Mouse (Mus musculus) CH12.LX (cell line): ENCODE measurements around the gene 1700019N19Rik. TPM values are rescaled to one million over a fixed set of nuclear protein-coding genes. Genes with fewer than 3 reads are reported as not detected.

Experiments
- DNase-seq: peaks from one replicate; pipeline ENCODE4 v3.0.0-alpha.2; 2013; ENCODE audit errors: extremely low read depth
- H3K27ac ChIP-seq: 2 replicates; pipeline ENCODE4 v1.5.1; 2012; ENCODE audit warnings: low read depth, mild to moderate bottlenecking, control low read depth, moderate library complexity; ENCODE audit not compliant: insufficient read depth
- H3K27me3 ChIP-seq: replicated peaks from 2 replicates; pipeline ENCODE3; 2012; ENCODE audit warnings: inconsistent platforms
- H3K36me3 ChIP-seq, 2 experiments: replicated peaks in 1 of 2; 2 replicates each; pipeline versions ENCODE3 to v1.6.1; 2012; ENCODE audit warnings: inconsistent platforms in 1 of 2, low read length in 1 of 2, mild to moderate bottlenecking in 1 of 2, mixed read lengths in 1 of 2, moderate library complexity in 1 of 2; ENCODE audit not compliant: control insufficient read depth in 1 of 2, insufficient read depth in 1 of 2
- H3K4me1 ChIP-seq, 2 experiments: 2 replicates each; pipeline ENCODE4 v1.6.1; 2012; ENCODE audit warnings: inconsistent platforms in 1 of 2, moderate library complexity in 1 of 2; ENCODE audit not compliant: insufficient read depth in 2 of 2, control insufficient read depth in 1 of 2
- H3K4me2 ChIP-seq: 2 replicates; pipeline ENCODE4 v1.6.1; 2012; ENCODE audit warnings: low read depth, mild to moderate bottlenecking, control low read depth; ENCODE audit not compliant: poor library complexity, insufficient read depth, severe bottlenecking
- H3K4me3 ChIP-seq, 3 experiments: fragments of 150-350 bp in 1 of 3; sonication (generic) in 1 of 3; replicated peaks in 1 of 3; 2 replicates each; pipeline versions ENCODE3 to v1.5.1; 2011 to 2012; ENCODE audit warnings: low read depth in 2 of 3, low read length in 2 of 3, mild to moderate bottlenecking in 2 of 3, moderate library complexity in 2 of 3, control low read depth in 1 of 3, improper control_type of control experiment in 1 of 3, inconsistent platforms in 1 of 3, mixed read lengths in 1 of 3; ENCODE audit not compliant: poor library complexity in 1 of 3
- H3K79me2 ChIP-seq: replicated peaks from 2 replicates; pipeline ENCODE4 v1.6.1; 2012; ENCODE audit warnings: mild to moderate bottlenecking, moderate library complexity; ENCODE audit not compliant: control insufficient read depth, poor library complexity, insufficient read depth, severe bottlenecking; ENCODE audit errors: extremely low read depth
- H3K9ac ChIP-seq: 2 replicates; pipeline ENCODE4 v1.6.1; 2012; ENCODE audit warnings: low read depth, mild to moderate bottlenecking, control low read depth, moderate library complexity; ENCODE audit not compliant: insufficient read depth
- H3K9me3 ChIP-seq: replicated peaks from 2 replicates; pipeline ENCODE3; 2012; ENCODE audit warnings: low read length, inconsistent platforms, mixed read lengths
- CHD1 ChIP-seq: IDR thresholded peaks from 2 replicates; pipeline ENCODE4 v1.6.1; 2012; ENCODE audit warnings: low read depth, low read length, improper control_type of control experiment, inconsistent platforms
- GABPA ChIP-seq: IDR thresholded peaks from 2 replicates; pipeline ENCODE4 v1.6.1; 2012; ENCODE audit warnings: low read depth, low read length, improper control_type of control experiment, inconsistent platforms; ENCODE audit not compliant: insufficient replicate concordance
- HCFC1 ChIP-seq: IDR thresholded peaks from 2 replicates; pipeline ENCODE4 v1.6.1; 2012; ENCODE audit warnings: low read depth, mild to moderate bottlenecking, inconsistent platforms, low read length, improper control_type of control experiment
- JUND ChIP-seq: conservative IDR thresholded peaks from 2 replicates; pipeline ENCODE4 v1.6.1; 2011; ENCODE audit warnings: low read depth, low read length, improper control_type of control experiment
- MAFK ChIP-seq: IDR thresholded peaks from 2 replicates; pipeline ENCODE4 v1.6.1; 2011; ENCODE audit warnings: low read length, improper control_type of control experiment; ENCODE audit not compliant: insufficient replicate concordance
- MEF2A ChIP-seq: IDR thresholded peaks from 2 replicates; pipeline ENCODE4 v1.6.1; 2014; ENCODE audit warnings: low read depth, mild to moderate bottlenecking, inconsistent platforms, low read length, improper control_type of control experiment, borderline replicate concordance
- MXI1 ChIP-seq: IDR thresholded peaks from 2 replicates; pipeline ENCODE4 v1.6.1; 2011; ENCODE audit warnings: mild to moderate bottlenecking, low read depth, low read length, improper control_type of control experiment
- MYC ChIP-seq: IDR thresholded peaks from 2 replicates; pipeline ENCODE4 v1.6.1; 2011; ENCODE audit warnings: low read depth, mild to moderate bottlenecking, improper control_type of control experiment, low read length
- NRF1 ChIP-seq: IDR thresholded peaks from 2 replicates; pipeline ENCODE4 v1.6.1; 2014; ENCODE audit warnings: low read depth, mild to moderate bottlenecking, inconsistent platforms, low read length, improper control_type of control experiment, moderate library complexity
- RAD21 ChIP-seq: IDR thresholded peaks from 2 replicates; pipeline ENCODE4 v1.6.1; 2011; ENCODE audit warnings: low read depth, mild to moderate bottlenecking, low read length, improper control_type of control experiment, moderate library complexity
- SIN3A ChIP-seq: IDR thresholded peaks from 2 replicates; pipeline ENCODE4 v1.6.1; 2012; ENCODE audit warnings: low read length, improper control_type of control experiment, inconsistent platforms
- TBP ChIP-seq: conservative IDR thresholded peaks from 2 replicates; pipeline ENCODE4 v1.6.1; 2011; ENCODE audit warnings: low read depth, low read length, improper control_type of control experiment
- TCF12 ChIP-seq: IDR thresholded peaks from 2 replicates; pipeline ENCODE4 v1.6.1; 2014; ENCODE audit warnings: low read depth, mild to moderate bottlenecking, inconsistent platforms, low read length, improper control_type of control experiment
- USF1 ChIP-seq: IDR thresholded peaks from 2 replicates; pipeline ENCODE4 v1.6.1; 2014; ENCODE audit warnings: low read depth, mild to moderate bottlenecking, inconsistent platforms, low read length, improper control_type of control experiment
- ZKSCAN1 ChIP-seq: IDR thresholded peaks from 2 replicates; pipeline ENCODE4 v1.6.1; 2012; ENCODE audit warnings: low read depth, inconsistent platforms, low read length, improper control_type of control experiment, borderline replicate concordance
- ZNF384 ChIP-seq: IDR thresholded peaks from 2 replicates; pipeline ENCODE4 v1.6.1; 2012; ENCODE audit warnings: low read depth, low read length, improper control_type of control experiment, inconsistent platforms
- dilution Hi-C: fragments of 300-500 bp; cut with MboI; formaldehyde crosslinking; loops from 2 replicates; pipeline ENCODE4 v1.14.3; 2020; ENCODE audit warnings: low sequenced_read_pairs; ENCODE audit not compliant: extremely low pct_unique_long_range_greater_than_20kb, extremely low pct_ligation_motif_present
- in situ Hi-C: fragments of 300-500 bp; cut with MboI; formaldehyde crosslinking; loops from 3 replicates; pipeline ENCODE4 v1.14.3; 2019; ENCODE audit warnings: low sequenced_read_pairs, low pct_ligation_motif_present, low pct_unique_long_range_greater_than_20kb, mixed read lengths
- polyA plus RNA-seq: library from polyadenylated mRNA; unstranded; fragments of >175 nt; gene quantifications from 2 replicates; pipeline ENCODE4 v1.2.1, GENCODE M21; 2012; ENCODE audit warnings: low read depth; ENCODE audit not compliant: insufficient read length
- total RNA-seq, 2 experiments: library from RNA; depleted of rRNA; stranded (reverse); fragments of 300-350 nt in 1 of 2; fragments of >200 nt in 1 of 2; gene quantifications; 2 replicates each; pipeline ENCODE4 v1.2.3; 2012 to 2014

The 1700019N19Rik gene
- total and polyA plus RNA-seq, 3 experiments = 0.83 to 1.1 (median 0.89) TPM

- H3K36me3 ChIP-seq = no peaks in the 10 kb centered on the region
- H3K4me3 ChIP-seq = no peak overlapping the region
- TF ChIP-seq MAFK (no peak), TBP (no peak), TCF12 (no peak), MYC (no peak), GABPA (no peak), SIN3A (no peak), CHD1 (no peak), MEF2A (no peak), JUND (no peak), HCFC1 (no peak), USF1 (no peak), NRF1 (no peak), MXI1 (no peak), ZKSCAN1 (no peak)
- H3K27me3 ChIP-seq = no peaks in the 10 kb centered on the region
- no peaks in the 10 kb centered on the region for H3K79me2 ChIP-seq
- no peaks in the 10 kb centered on the region for H3K9me3 ChIP-seq
- no peak overlapping the region for H3K27ac ChIP-seq
- dilution Hi-C loops = no loop called here
- DNase-seq = no peak
- no peak overlapping the region for H3K4me2 ChIP-seq
- in situ Hi-C loops = no loop called here
- no peak overlapping the region for H3K9ac ChIP-seq
- H3K4me1 ChIP-seq = peaks cover 0 to 4% of the 10 kb centered on the region in 2 experiments; a peak in 1 of 4 replicates
Measured at GRCm38 (mm10) chr19:58747498-58748000, 46.7 kb downstream of the 1700019N19Rik start.

- dilution Hi-C loops (no loop called here), in situ Hi-C loops (no loop called here)
- no peak overlapping the region for H3K27ac ChIP-seq
- H3K4me1 ChIP-seq = peaks cover 0 to 8% of the 10 kb centered on the region in 2 experiments; a peak in 1 of 4 replicates
- H3K27me3 ChIP-seq = no peaks in the 10 kb centered on the region
- TF ChIP-seq ZNF384 = 0 out of 2 replicates have a peak, but pooled peaks have one; percentile 9
- no peak for TF ChIP-seq NRF1
- no peak for TF ChIP-seq RAD21
- no peak for TF ChIP-seq TBP
- TF ChIP-seq CHD1 = no peak
- TF ChIP-seq, all 38 proteins: peak for 1
- Histone ChIP-seq H3K4me2 (no peak overlapping the region), H3K4me3 (no peak overlapping the region), H3K9ac (no peak overlapping the region), H3K36me3 (no peaks in the 10 kb centered on the region), H3K79me2 (no peaks in the 10 kb centered on the region), H3K9me3 (no peaks in the 10 kb centered on the region)
- no peak for DNase-seq
Measured at GRCm38 (mm10) chr19:58743736-58744135, 50.5 kb downstream of the 1700019N19Rik start.
